Mouse (Mus musculus): Measurements from ENCODE around the gene Fscn3. TPM values are rescaled to one million over a fixed set of nuclear protein-coding genes. Genes with fewer than 3 reads are reported as not detected.
A peak's percentile ranks its signal among the peaks of the same experiment; 100 is the strongest.

Gene Fscn3
- total RNA-seq, 2 experiments from 2014 or later, result not detected

DNA sequence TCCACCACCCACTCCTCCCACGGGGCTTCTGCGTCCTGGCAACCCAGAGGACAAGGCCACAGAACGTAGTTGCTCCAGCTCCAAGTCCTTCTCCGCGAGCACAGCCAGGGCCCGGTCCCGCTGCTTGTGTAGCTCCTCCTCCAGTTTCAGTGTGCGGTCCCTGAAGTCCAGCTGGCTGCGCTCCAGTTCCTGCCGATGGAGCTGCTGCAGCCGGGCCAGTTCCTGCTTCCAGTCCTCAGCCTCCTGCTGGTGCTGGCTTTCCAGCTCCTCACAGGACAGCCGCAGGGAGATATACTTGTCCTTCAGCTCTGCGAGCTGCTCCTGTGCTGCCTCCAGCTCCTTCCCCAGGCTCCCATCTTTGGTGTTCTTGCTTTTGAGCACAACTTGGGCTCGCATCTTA, 9.1 kb upstream of the Fscn3 start:
- Histone ChIP-seq H3K27ac (peak overlapping the region; percentile 77), H3K4me3 (peak overlapping the region; percentile 2; the same call in 1 of the 2 replicates)
- peak; percentile 37 for TF ChIP-seq CTCF (conservative IDR thresholded peaks at IDR 0.05)

GRCm38 (mm10) chr6:28419673-28420072, 7.9 kb upstream of the Fscn3 start:
- no peak for TF ChIP-seq CTCF (conservative IDR thresholded peaks at IDR 0.05)
- H3K27ac ChIP-seq, result no peak overlapping the region; the same call in 1 of the 2 replicates
- no peak for DNase-seq (ENCODE audit: low spot score in 2 of 2)
- peak overlapping the region; percentile 73 for H3K4me3 ChIP-seq

More for the DNA sequence above, 9.1 kb upstream of the Fscn3 start:
- peak; percentile 49 to 63 for DNase-seq (ENCODE audit: low spot score in 2 of 2)

GRCm38 (mm10) chr6:28420361-28420760, 7.2 kb upstream of the Fscn3 start:
- no peak for DNase-seq (ENCODE audit: low spot score in 2 of 2)
- TF ChIP-seq CTCF (conservative IDR thresholded peaks at IDR 0.05), result no peak
- Histone ChIP-seq H3K27ac (no peak overlapping the region), H3K4me3 (peak overlapping the region; percentile 73)

GRCm38 (mm10) chr6:28420865-28421264, 6.7 kb upstream of the Fscn3 start:
- Histone ChIP-seq H3K27ac (peak overlapping the region; percentile 85), H3K4me3 (peak overlapping the region; percentile 73)
- no peak for TF ChIP-seq CTCF (conservative IDR thresholded peaks at IDR 0.05)
- no peak for DNase-seq (ENCODE audit: low spot score in 2 of 2)

GRCm38 (mm10) chr6:28421469-28422000, 6.1 kb upstream of the Fscn3 start:
- peak; percentile 92 to 96 for DNase-seq (ENCODE audit: low spot score in 2 of 2)
- TF ChIP-seq CTCF (conservative IDR thresholded peaks at IDR 0.05), result peak; percentile 79
- Histone ChIP-seq H3K27ac (peak overlapping the region; percentile 85), H3K4me3 (peak overlapping the region; percentile 73)

GRCm38 (mm10) chr6:28422651-28423290, 4.8 kb upstream of the Fscn3 start:
- DNase-seq (ENCODE audit: low spot score in 2 of 2), result no peak
- Histone ChIP-seq H3K4me3 (peak overlapping the region; percentile 75), H3K27ac (peak overlapping the region; percentile 99)
- no peak for TF ChIP-seq CTCF (conservative IDR thresholded peaks at IDR 0.05)

DNA sequence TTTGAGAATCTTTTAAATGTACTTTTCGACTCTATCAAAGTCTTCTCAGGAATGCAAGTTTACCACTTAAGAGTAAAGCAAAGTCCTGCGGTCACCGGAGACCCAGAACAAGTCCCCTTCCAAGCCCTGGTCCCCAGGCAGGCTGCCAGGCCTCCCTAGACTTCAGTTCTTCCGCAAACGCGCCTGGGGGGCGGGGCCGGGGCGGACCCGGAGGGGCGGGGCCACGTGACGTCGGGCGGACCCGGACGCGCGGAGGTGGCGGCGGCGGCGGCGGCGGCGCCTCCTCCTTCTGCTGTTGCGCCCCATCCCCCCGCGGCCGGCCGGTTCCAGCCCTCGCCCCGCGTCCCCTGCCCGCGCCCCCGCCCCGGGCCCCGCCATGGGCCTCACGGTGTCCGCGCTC, 4.3 kb upstream of the Fscn3 start, which contains the start of gene Arf5:
Gene Arf5 (plus strand): TSS at position 248 of the 400 bp plus-strand sequence.
- Histone ChIP-seq H3K4me3 (peak within 1 kb of the TSS; percentile 75), H3K27ac (peak within 1 kb of the TSS; percentile 99)
- no peak for TF ChIP-seq CTCF (conservative IDR thresholded peaks at IDR 0.05)
- peak; percentile 90 to 95 for DNase-seq (ENCODE audit: low spot score in 2 of 2)

DNA sequence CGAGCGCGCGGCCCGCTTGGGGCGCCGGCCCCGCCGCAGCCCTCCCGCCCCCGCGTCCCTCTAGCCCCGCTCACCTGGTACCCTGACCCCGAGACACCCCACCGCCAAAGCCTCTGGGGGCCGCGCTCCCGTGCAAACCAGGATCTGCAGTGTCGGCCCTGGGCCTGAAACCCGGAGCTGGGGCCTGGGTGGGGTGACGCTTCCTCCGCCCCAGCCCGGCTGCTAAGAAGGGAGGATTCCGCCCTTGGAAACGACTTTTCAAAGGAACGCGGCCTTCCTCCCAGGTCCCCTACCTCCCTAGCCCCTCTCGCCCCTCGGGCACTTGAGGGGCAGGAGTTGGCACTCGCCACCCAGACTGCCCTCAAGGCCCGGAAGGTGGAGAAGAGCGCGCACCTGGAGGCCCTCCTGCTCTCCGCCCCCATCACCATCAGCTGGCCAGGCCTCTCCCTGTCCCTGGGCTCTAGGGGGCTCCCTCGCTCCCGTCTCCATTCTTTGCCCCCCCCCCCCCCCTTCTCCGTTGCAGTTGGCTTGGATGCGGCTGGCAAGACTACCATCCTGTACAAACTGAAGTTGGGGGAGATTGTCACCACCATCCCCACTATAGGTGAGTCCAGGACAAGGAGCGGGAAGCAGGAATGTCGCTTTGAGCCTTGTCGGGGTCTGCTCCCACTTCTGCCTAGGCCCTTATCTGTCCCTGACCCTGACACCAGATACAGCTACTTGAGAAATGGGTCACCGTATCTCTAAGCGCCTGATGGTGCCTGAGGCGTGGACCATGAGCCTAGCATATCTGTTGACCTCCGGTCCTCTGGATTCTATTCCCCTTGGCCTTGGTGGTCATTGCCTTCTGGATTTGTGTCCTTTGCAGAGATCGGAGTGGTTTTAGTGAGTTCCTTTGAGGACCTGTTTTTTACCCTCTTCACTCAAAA, 3.6 kb upstream of the Fscn3 start:
- DNase-seq (ENCODE audit: low spot score in 2 of 2), result peak in 1 of 2 experiments; percentile 45

DNA sequence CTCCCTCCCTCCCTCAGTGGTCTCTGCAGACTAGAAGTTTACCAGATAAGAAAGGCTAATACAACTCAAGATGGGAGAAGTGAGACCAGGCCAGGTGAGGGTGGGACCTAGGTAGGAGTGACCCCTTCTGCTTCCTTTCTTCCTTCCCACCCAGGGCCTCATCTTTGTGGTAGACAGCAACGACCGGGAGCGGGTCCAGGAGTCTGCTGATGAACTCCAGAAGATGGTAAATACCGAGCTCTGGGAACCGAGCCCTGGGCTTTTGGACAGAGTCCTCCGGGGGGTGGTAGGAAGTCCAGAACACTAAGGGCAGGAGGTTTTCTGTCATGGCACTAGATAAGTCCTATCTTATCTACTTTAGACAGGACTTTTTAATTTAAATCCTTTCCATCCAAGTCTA, 2.6 kb upstream of the Fscn3 start:
- no peak for TF ChIP-seq CTCF (conservative IDR thresholded peaks at IDR 0.05)
- peak overlapping the region; percentile 75 for H3K4me3 ChIP-seq
- DNase-seq (ENCODE audit: low spot score in 2 of 2), result no peak
- H3K27ac ChIP-seq, result peak overlapping the region; percentile 99; the same call in 1 of the 2 replicates

More for the DNA sequence above, 3.6 kb upstream of the Fscn3 start:
- peak; percentile 49 for TF ChIP-seq CTCF (conservative IDR thresholded peaks at IDR 0.05)
- Histone ChIP-seq H3K4me3 (peak overlapping the region; percentile 75), H3K27ac (peak overlapping the region; percentile 99)

DNA sequence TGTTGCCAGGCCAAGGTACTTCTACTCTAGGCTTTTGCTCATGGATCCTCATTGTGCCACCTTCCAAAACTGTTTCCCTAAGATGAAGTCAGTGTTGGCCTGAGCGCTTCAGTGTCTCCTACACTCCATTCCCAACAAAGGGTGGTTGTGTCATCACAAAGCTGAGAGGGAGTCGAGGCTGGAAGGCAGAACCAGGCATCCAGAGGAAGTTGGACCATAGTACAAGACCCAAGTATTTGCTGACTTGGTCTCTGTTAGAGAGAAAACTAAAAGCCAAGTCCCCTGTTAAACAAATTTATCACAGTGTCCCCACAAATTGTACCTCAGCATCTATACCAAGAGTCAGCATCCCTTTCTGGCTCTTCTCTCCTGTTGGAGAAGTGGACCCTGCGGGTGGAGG, 701 bp downstream of the Fscn3 start, which contains the start of gene Gcc1:
Gene Gcc1 (minus strand): TSS at position 101 of the 400 bp plus-strand sequence.
- no peak for DNase-seq (ENCODE audit: low spot score in 2 of 2)
- no peak within 1 kb of the TSS for H3K27ac ChIP-seq
- H3K4me3 ChIP-seq, result no peak within 1 kb of the TSS
- TF ChIP-seq CTCF (conservative IDR thresholded peaks at IDR 0.05), result no peak

DNA sequence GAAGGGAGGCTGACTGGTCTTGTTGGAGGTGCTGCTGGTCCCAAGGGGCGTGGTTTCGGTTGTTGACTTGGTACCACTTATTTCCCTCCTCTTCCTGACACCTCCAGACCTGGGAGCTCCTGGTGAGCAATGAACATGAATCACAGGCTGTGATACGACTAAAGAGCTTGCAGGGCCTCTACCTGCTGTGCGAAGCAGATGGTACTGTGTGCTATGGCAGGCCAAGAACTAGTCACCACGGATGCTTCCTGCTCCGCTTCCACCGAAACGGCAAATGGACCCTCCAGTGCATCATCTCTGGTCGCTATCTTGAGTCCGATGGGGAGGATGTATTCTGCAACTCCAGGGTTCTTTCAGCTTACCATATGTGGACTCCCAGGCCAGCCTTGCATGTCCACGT, 2.3 kb downstream of the Fscn3 start:
- no peak for DNase-seq (ENCODE audit: low spot score in 2 of 2)
- Histone ChIP-seq H3K4me3 (no peak overlapping the region), H3K27ac (no peak overlapping the region)
- TF ChIP-seq CTCF (conservative IDR thresholded peaks at IDR 0.05), result no peak

DNA sequence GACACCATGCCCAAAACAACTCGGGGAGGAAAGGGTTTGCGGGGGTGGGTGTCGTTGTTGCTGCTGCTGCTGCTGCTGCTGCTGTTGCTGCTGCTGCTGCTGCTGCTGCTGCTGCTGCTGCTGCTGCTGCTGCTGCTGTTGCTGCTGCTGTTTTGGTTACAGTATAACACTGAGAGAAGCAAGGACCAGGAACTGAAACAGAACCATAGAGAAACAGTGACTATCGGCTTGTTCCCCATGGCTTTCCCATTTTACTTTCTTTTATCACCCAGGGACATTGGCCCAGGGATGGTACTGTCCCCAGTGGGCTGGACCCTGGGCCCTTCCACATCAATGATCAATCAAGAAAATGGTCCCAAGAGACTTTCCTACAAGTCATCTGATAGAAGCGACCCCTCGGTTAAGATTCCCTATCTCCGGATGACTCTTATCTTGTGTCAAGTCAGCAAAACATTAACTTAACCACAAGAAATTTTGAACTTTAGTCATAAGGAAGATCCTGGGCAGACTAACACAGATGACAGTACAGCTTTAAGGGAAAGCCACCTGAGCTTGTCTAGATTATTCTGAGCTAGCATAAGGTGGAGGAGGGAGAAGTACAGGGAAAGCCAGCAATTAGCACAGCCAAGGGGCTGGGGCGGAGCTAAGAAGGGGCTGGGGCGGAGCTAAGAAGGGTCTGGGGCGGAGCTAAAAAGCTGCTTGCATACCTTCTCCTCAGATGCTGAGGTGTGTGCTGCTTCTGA, 3.4 kb downstream of the Fscn3 start:
- H3K4me3 ChIP-seq, result no peak overlapping the region
- no peak overlapping the region for H3K27ac ChIP-seq
- no peak for DNase-seq (ENCODE audit: low spot score in 2 of 2)
- no peak for TF ChIP-seq CTCF (conservative IDR thresholded peaks at IDR 0.05)
